Mouse (Mus musculus): ENCODE measurements around the gene Zp3.

DNA sequence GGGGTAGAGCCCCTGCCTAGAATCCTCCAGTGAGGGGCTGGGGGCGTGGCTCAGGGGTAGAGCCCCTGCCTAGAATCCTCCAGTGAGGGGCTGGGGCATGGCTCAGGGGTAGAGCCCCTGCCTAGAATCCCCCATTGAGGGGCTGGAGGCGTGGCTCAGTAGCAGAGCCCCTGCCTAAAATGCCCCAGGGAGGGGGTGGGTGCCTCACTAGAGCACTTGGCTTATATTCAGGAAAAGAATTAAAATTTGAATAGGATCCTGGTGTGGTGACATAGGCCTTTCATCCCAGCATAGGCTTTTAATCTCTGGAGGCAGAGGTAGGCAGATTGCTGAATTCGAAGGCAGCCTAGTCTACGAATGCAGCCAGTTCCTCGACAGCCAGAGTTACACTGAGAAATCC is 518 bp upstream of the Zp3 start:
- TF ChIP-seq POLR2A (IDR thresholded peaks at IDR 0.05; ENCODE audit: insufficient read depth, low read depth, low read length) (no peak), CTCF (IDR thresholded peaks at IDR 0.05) (no peak), EP300 (IDR thresholded peaks at IDR 0.05; ENCODE audit: insufficient read depth, low read depth, low read length) (no peak)
